Mouse (Mus musculus) midbrain, postnatal 0 days (tissue): Measurements from ENCODE around the gene H2-Q2. TPM values are rescaled to one million over a fixed set of nuclear protein-coding genes. Genes with fewer than 3 reads are reported as not detected.
"Not testable (repeated sequence)": the region's sequence is repeated elsewhere in the genome, so short reads cannot be mapped to it uniquely, and the experiment has no call there.

ENCODE experiments used
- ATAC-seq: fragments of 200-750 bp; cut with Nextera tagmentation; 2 replicates; pipeline ENCODE4 v1.8.0; 2017; ENCODE audit warnings: moderate number of reproducible peaks, mild to moderate bottlenecking, moderate TSS enrichment, moderate library complexity; ENCODE audit not compliant: low FRiP score
- DNase-seq: peaks from one replicate; pipeline ENCODE4 v3.0.0-alpha.2; 2015; ENCODE audit warnings: low spot score
- H3K27ac ChIP-seq: fragments of 300-500 bp; sonication (generic); 2 replicates; pipeline ENCODE4 v1.5.1; 2014; ENCODE audit warnings: low read depth, mild to moderate bottlenecking, low read length, mixed read lengths
- H3K27me3 ChIP-seq: fragments of 300-500 bp; sonication (generic); 2 replicates; pipeline ENCODE4 v1.6.1; 2014; ENCODE audit warnings: low read length, control low read depth, mixed read lengths; ENCODE audit not compliant: insufficient read depth
- H3K36me3 ChIP-seq: fragments of 300-500 bp; sonication (generic); 2 replicates; pipeline ENCODE4 v1.6.1; 2014; ENCODE audit warnings: low read length, control low read depth, mixed read lengths; ENCODE audit not compliant: insufficient read depth
- H3K4me1 ChIP-seq: fragments of 300-500 bp; sonication (generic); 2 replicates; pipeline ENCODE4 v1.6.1; 2014; ENCODE audit warnings: mild to moderate bottlenecking, control low read depth, antibody characterized with exemption, low read length, mixed read lengths; ENCODE audit not compliant: insufficient read depth
- H3K4me2 ChIP-seq: fragments of 300-500 bp; sonication (generic); 2 replicates; pipeline ENCODE4 v1.6.1; 2014; ENCODE audit warnings: low read depth, mild to moderate bottlenecking, low read length, mixed read lengths; ENCODE audit not compliant: poor library complexity, severe bottlenecking
- H3K4me3 ChIP-seq: fragments of 300-500 bp; sonication (generic); 2 replicates; pipeline ENCODE4 v1.5.1; 2014; ENCODE audit warnings: low read depth, mild to moderate bottlenecking, low read length, moderate library complexity
- H3K9ac ChIP-seq: fragments of 300-500 bp; sonication (generic); replicated peaks from 2 replicates; pipeline ENCODE4 v1.6.1; 2014; ENCODE audit warnings: mild to moderate bottlenecking, low read length, moderate library complexity, mixed read lengths; ENCODE audit not compliant: poor library complexity, severe bottlenecking
- H3K9me3 ChIP-seq: fragments of 300-500 bp; sonication (generic); 2 replicates; pipeline ENCODE4 v1.6.1; 2016; ENCODE audit warnings: low read length, control low read depth
- CTCF ChIP-seq: IDR thresholded peaks from 2 replicates; pipeline ENCODE4 v1.5.1; 2016; ENCODE audit warnings: antibody characterized with exemption, mild to moderate bottlenecking
- WGBS: fragments of 180-500 bp; shearing (Covaris S2); extraction: QIAGEN DNeasy Blood & Tissue Kit; methylation state at CpG from one replicate; pipeline ENCODE4 v1.1.7; 2014; 5-methylcytosine and 5-hydroxymethylcytosine counted together
- polyA plus RNA-seq: library from polyadenylated mRNA; unstranded; fragments of >200 nt; fragmentation: Nextera tagmentation; extraction: Ambion mirVana; gene quantifications from 2 replicates; pipeline ENCODE4 v1.2.1, GENCODE M21; 2015
- total RNA-seq: library from RNA; depleted of rRNA; stranded (reverse); fragments of >200 nt; gene quantifications from 2 replicates; pipeline ENCODE4 v1.2.3, GENCODE M21; 2014

Gene H2-Q2
- total and polyA plus RNA-seq, 2 experiments from 2014 or later: 21.1 to 21.7 TPM

DNA sequence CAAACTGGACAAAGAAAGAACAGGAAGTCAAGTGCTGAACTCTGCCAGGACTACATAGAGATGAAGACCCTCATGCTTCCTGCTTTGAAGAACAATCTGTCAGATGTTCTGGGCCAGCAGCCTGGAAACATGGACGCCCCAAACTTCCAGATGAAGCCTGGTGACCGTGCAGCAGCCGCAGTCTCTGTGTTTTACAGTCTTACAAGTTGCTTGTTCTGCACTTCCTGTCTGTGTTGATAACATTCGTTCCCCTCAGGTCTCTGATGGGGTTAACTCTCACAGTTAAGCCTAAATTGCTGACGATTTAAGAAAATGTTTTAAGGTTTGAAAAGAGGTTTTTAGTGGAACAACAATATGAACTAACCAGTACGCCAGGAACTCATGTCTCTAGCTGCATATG is 10.5 kb upstream of the H2-Q2 start:
- not testable (repeated sequence) for H3K27me3 ChIP-seq, H3K36me3 ChIP-seq, H3K9me3 ChIP-seq, H3K27ac ChIP-seq, H3K4me3 ChIP-seq, DNase-seq, H3K4me1 ChIP-seq, H3K4me2 ChIP-seq, ATAC-seq, H3K9ac ChIP-seq
- WGBS: 70% methylated on average over 6 of the region's 6 CpGs

GRCm38 (mm10) chr17:35342711-35343476 is 852 bp downstream of the H2-Q2 start:
- peak overlapping the region; percentile 76 for H3K4me2 ChIP-seq
- WGBS: 2% methylated on average over 44 of the region's 46 CpGs
- no peak for TF ChIP-seq CTCF
- H3K27ac ChIP-seq: no peak overlapping the region
- H3K4me1 ChIP-seq: no peaks in the 10 kb centered on the region
- peak overlapping the region; percentile 51 for H3K9ac ChIP-seq
- ATAC-seq (peak; percentile 47; the same call in 1 of the 2 replicates), DNase-seq (no peak)
- no peaks in the 10 kb centered on the region for H3K36me3 ChIP-seq
- H3K4me3 ChIP-seq: peak overlapping the region; percentile 44
- no peaks in the 10 kb centered on the region for H3K9me3 ChIP-seq
- H3K27me3 ChIP-seq: peaks cover 6% of the 10 kb centered on the region

GRCm38 (mm10) chr17:35347659-35348058 is 5.6 kb downstream of the H2-Q2 start:
- not testable (repeated sequence) for ATAC-seq, H3K9me3 ChIP-seq, H3K4me2 ChIP-seq, H3K27me3 ChIP-seq, H3K4me1 ChIP-seq, DNase-seq, H3K27ac ChIP-seq, H3K4me3 ChIP-seq, H3K36me3 ChIP-seq, H3K9ac ChIP-seq

DNA sequence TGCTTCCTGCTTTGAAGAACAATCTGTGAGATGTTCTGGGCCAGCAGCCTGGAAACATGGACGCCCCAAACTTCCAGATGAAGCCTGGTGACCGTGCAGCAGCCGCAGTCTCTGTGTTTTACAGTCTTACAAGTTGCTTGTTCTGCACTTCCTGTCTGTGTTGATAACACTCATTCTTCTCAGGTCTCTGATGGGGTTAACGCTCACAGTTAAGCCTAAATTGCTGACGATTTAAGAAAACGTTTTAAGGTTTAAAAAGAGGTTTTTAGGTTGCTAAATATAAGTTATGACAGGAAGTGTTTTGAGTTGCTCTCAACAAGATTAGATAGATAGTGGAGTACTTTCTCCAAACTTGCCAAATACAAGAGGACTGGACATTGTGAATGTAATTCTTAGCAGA is 11.2 kb downstream of the H2-Q2 start:
- H3K36me3 ChIP-seq, H3K4me3 ChIP-seq, H3K4me2 ChIP-seq, DNase-seq, ATAC-seq, H3K9ac ChIP-seq, H3K27ac ChIP-seq, H3K27me3 ChIP-seq, H3K4me1 ChIP-seq, H3K9me3 ChIP-seq: not testable (repeated sequence)
- 69% methylated on average over 6 of the region's 6 CpGs for WGBS

GRCm38 (mm10) chr17:35354071-35354470 is 12.0 kb downstream of the H2-Q2 start:
- no peak for ATAC-seq
- WGBS: 77% methylated on average over 2 of the region's 2 CpGs
- no peak overlapping the region for H3K27ac ChIP-seq

GRCm38 (mm10) chr17:35357086-35357485 is 15.0 kb downstream of the H2-Q2 start:
- 39% methylated on average over 1 of the region's 1 CpGs for WGBS
- no peak for TF ChIP-seq CTCF
- Histone ChIP-seq H3K36me3 (no peaks in the 10 kb centered on the region), H3K9ac (no peak overlapping the region), H3K27me3 (no peaks in the 10 kb centered on the region), H3K4me1 (no peaks in the 10 kb centered on the region; the same call in 1 of the 2 replicates), H3K9me3 (no peaks in the 10 kb centered on the region), H3K4me3 (no peak overlapping the region), H3K27ac (no peak overlapping the region), H3K4me2 (no peak overlapping the region)
- no peak for ATAC-seq
- no peak for DNase-seq

More at GRCm38 (mm10) chr17:35354071-35354470, 12.0 kb downstream of the H2-Q2 start:
- Histone ChIP-seq H3K27me3 (no peaks in the 10 kb centered on the region), H3K9ac (no peak overlapping the region), H3K9me3 (no peaks in the 10 kb centered on the region), H3K36me3 (no peaks in the 10 kb centered on the region), H3K4me3 (no peak overlapping the region), H3K4me1 (no peaks in the 10 kb centered on the region; the same call in 1 of the 2 replicates), H3K4me2 (no peak overlapping the region)
- no peak for DNase-seq
- TF ChIP-seq CTCF: no peak
